Mouse (Mus musculus): Measurements from ENCODE around the gene Kif18b.

DNA sequence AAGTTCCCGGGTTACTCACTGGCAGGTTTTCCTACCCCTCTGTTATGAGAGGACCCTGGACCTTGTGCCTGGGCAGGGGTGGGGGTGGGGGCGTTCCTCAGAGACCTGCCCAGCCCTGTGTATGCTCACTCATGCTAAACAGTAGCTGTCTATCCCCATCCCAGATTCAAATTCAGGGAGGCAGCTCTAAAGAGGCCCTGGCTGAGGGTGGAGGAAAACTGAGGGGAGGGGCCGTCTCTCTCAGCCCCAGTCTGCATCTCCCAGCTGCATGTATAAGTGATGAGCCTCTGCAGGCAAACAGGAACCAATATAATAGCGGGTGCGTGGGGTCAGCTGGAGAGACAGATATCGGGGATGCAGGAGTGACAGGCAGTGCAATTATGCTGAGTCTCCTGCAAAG lies 28.0 kb upstream of the Kif18b start:
- no peak for TF ChIP-seq CTCF (IDR thresholded peaks at IDR 0.05; ENCODE audit: control insufficient read depth, insufficient read depth, insufficient read length)
- no peak for TF ChIP-seq USF1 (IDR thresholded peaks at IDR 0.05; ENCODE audit: low read depth)
- no peak for TF ChIP-seq MYOG (IDR thresholded peaks at IDR 0.05; ENCODE audit: control insufficient read depth, extremely low read depth, insufficient read length)

All from C2C12 (cell line).